Mouse (Mus musculus): ENCODE measurements around the gene Igsf21.

Gene Igsf21

DNA sequence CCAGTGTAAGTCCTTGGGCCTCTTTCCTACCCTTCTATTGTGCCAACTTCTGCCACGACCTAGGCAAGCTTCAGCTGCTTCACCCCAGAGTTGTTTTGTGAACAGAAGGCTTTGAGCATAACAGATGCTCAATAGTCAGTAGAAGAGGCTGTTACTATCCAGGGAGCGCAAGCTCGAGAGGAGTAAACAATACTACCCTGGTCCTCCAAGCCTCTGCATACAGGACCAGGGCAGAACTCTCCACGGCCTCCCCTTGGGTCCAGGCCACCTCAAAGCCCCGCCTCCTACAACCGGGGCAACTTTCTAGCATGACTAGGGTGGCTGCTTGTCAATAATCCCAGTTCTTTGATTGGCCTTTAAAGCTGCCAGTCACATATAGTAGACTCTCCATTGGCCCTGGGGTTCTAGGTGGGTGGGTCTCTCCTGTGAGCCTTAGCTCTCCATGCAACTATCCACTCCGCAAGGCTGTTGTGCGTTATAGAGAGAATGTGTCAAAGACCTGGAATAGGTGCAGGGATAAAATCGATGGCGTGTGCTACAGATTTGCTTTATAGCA is 198.7 kb downstream of the Igsf21 start:
- no peak for DNase-seq (ENCODE audit: low spot score)

DNA sequence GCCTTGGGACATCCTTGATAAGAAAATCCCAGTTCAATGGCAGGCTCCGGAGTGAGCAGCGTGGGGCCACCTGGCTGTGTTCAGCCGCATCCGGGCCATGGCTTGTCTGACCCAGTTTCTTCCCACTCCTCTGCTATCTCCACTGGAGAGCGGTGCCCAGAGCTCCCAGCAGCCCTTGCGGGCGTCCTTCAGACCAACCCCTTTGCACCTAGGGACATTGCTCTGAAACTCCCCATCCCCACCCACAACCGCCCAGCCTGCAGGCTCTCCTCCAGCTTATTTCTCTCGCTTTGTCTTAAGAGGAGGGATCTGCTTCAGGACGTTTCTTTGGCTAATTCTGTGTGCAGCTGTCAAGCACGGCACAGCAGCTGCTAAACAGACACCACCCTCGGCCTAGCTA is 202.6 kb downstream of the Igsf21 start:
- peak; percentile 34 for DNase-seq (ENCODE audit: low spot score)

DNA sequence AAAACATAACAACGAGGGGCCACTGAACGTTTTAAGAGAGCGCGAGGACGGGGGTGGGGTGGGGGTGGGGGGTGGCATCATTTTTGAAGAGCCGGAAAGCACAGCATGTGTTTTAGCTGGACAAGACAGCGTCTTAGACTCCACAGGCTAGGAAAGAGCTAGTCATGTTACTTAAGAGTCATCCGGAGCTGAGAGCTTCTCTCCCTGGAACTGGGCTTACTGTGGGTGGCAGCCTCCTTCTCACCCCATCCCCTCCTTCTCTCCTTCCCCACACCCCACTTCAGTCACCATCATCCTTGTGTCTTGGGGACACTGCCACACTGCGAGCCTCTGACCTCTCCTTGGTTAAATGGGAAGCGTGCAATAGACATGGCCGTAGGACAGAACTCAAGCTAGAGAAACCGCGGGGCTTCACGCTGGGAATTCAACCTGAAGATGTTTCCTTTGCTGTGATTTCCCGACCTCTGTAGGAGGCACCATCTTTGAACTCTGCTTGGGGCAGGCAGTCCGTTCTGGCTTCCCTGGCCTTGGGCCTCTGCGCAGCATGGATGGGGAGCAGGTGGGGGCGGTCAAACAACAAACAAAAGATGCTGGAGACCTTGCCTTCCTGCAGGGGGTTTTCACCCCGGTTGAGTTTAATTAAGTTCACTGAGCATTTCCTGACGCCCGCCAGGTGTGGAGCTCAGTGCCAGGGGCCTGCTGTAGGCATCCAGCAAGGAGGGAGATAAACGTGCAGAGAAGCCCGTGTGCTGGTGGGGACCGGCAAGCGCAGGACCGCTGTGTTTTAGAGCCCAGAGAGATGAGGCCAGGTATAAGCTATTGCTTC is 207.8 kb downstream of the Igsf21 start:
- DNase-seq (ENCODE audit: low spot score), result no peak

DNA sequence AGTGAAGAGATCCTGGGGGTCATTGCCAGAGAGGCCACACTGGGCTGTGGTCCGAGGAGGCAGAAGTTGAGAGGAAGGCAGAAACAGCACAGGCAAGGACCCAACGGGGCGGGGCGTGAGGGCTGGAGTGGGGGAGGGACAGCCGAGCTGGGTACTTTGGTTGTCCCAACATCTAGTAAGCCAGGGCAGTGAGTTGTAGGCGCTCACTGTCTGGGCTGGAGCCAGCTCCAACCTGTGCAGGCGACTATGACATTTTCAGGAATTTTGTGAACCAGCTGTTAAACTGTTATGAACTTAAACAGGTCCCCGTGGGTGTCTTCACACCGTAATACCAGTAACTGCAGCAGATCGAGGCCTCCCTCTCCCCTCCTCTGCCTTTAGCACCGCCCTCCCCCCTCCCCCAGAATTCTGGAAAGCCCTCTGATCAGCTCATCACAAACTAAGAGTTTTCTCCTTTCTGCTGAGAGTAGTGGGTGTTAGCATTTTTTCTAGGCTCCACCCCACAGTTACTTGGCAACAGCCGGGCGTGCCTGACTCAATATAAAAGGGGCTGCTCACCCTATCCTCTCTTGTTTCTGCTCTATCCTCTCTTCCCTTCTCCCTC is 208.7 kb downstream of the Igsf21 start:
- DNase-seq (ENCODE audit: low spot score), result peak; percentile 38

DNA sequence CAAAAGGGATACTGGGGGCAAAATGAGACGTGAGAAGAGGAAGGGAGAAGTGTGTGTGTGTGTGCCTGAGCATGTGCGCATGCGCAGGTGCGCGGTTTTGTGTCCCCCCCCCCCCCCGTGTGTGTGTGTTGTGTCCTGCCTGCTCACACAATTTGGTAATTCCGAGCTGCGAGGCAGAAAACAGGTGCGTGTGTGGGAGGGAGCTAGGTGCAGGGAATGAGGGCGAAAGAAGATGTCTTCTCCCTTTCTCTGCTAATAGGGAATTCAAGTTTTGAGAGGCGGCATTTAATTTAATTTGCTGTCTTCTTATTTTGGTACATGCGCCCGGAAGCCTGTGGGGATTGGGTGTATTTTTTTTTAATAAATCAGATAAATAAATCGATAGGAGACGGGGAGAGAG is 211.4 kb downstream of the Igsf21 start:
- no peak for DNase-seq (ENCODE audit: low spot score)

DNA sequence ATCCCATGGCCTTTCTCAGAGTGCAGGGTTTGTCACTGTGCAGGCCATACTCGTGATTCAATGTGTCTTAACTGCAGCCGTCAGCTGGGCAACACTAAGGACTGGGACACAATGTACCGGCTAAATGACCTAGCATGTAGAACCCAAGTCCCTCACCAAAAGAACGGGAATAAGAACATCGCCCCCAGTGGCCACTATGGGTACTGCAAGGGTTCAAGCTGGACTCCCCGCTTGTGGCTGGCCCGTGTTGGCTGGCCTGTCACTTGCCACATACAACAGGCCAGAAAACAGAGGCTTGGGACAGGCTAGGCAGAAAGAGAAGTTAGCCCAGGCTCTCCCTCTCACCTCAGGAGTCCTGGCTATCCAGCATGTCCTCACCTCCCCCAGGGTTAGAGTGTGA is 213.2 kb downstream of the Igsf21 start:
- no peak for DNase-seq (ENCODE audit: low spot score)

DNA sequence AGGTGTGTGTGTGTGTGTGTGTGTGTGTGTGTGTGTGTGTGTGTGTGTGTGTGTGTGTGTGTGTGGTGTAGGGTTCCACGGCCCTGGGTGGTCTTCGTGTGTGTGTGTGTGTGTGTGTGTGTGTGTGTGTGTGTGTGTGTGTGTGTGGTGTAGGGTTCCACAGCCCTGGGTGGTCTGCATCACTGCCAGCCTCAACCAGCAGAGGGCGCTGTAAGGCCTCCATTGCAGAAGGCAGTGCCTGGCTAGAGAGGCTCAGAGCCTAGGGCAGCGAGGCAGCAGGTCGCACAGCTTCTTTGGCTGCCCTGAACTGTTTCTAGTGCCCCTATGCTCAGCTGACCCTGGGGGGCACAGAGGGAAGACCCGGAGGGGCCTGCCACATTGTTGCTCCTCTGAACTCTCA is 216.2 kb downstream of the Igsf21 start:
- no peak for DNase-seq (ENCODE audit: low spot score)

DNA sequence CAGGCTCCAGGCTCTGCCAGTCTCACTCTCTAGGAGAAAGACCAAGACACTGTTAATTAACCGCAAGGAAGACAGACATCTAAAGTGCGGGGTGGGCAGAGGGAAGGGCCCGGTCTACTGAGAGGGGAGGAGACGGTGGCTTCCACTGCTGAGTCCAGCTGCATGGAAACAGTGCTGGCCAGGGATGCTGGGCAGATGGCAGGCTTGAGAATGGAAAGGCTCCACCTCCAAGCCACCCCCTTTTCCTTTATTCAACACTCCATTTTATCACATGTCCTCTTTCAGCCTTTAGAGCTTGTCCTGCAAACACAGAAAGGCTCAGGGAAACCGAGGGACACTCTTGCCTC is 216.6 kb downstream of the Igsf21 start:
- DNase-seq (ENCODE audit: low spot score), result no peak

DNA sequence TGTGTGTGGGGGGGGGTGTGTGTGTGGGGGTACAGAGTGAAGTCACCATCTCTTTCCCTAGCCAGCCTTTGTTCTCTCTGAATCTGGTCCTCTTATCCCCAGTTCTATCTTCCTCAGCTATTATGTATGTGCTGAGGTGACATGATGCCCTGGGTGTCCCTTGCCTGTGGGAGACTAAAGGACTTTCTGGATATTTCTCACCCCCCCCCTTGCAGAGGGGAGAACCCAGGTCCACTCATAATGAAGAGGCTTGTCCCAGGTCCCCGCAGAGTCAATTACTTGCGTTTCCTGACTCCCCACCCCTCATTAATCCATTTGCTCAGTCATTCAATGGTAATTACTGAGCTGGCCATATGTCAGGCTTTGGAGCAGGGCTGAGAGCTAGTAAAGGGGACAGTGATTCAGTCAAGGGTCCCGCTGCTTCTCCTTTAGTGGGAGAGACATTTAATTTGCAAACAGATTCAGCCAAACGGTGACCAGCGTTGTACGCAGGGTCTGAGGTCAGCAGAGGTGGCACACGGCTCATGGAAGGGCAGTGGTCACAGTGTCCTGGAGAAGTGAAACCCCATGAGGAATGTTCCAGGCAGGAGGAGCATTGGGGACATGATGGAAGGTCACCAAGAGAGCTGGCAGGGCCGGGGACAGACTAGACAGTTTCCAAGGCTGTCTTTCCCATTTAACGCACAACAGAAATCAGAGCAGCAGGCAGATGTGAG is 217.1 kb downstream of the Igsf21 start:
- DNase-seq (ENCODE audit: low spot score), result no peak

DNA sequence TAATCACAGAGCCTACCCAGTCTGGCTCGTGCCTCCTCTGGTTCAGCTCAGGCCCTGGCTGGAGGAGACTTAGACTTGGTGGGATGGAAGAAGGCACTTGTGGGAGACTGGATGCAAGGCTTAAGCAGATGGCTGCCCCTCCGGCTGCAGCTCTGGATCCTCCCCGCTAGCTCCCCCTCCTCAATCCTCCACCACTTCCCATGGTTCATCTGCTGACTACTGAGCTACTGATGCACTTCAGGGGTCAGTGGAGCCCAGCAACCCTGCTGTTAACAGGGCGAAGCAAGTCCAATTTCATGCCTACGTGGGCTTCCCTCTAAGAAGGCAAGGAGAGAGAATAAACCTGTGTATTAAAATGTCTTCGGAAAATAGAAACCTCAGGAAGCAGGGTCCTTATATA is 222.8 kb downstream of the Igsf21 start:
- no peak for DNase-seq (ENCODE audit: low spot score)

DNA sequence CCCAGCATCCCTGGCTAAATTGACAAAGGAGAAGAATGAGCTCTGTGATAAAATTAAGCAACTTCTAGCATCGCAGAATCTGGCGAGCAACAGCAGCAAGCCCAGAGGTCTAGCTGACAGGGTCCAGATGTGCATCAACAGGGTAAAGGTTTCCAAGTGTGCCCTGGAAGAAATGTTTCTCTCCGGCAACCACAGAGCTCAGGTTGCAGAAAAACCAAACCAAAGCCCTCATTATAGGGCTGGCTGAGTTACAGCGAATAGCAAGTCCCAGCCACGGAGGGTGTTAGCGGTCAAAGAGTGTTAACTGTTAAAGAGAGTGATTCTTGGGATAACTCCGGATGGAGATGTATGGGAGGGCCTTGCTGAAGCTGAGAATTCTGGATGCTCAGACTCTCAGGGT is 230.7 kb downstream of the Igsf21 start:
- DNase-seq (ENCODE audit: low spot score), result no peak

DNA sequence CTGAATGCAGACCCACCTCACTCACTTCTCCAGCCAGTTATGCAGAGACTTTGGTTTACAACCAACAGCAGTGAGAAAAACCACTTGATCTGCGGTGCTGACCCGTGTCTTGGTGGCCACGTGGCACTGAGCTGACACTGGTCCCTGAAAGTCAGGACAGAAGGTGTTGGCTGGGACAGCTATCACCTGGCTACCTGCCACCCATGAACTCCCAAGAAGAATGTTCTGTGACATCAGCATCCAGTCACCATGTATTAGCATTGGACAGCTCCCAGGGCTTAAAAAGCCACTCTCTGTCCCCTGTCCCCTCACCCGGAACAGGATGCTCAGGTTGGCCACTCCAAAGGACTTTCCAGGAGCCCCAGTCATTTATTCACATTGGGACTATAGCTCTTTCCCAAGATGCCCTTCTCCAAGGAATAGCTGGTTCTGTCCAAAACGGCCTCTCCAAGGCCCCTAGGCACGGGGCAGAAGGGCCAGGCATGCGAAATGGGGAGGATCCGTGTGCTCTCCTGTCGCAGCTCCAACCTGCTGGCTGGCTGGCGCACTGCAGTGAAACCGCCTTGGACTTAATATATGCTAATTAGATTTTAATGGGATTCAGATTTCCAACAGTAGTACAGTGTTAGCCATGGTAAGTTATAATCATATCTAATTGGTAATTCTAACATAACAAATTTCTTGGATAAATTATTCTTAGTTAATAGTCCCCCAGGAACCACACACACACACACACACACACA is 235.7 kb downstream of the Igsf21 start:
- no peak for DNase-seq (ENCODE audit: low spot score)

DNA sequence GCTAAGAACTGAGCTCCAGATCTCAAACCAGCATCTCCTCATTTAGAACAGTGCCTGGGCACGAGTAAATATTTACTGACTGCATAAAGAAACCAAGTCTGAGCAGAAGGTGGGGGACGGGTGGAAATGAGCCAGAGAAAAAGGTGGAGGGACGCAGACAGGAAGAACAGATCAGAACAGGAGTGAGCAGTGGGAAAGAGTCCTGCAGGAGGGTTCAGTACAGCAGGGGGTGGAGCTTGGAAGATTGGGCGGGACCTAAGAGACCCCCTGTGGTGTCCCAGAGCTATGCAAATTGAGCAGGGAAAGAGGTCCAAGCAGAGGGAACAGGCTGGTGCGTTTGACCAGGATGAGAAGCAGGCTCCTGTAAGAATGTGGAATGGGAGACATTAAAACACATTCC is 241.7 kb downstream of the Igsf21 start:
- no peak for DNase-seq (ENCODE audit: low spot score)

DNA sequence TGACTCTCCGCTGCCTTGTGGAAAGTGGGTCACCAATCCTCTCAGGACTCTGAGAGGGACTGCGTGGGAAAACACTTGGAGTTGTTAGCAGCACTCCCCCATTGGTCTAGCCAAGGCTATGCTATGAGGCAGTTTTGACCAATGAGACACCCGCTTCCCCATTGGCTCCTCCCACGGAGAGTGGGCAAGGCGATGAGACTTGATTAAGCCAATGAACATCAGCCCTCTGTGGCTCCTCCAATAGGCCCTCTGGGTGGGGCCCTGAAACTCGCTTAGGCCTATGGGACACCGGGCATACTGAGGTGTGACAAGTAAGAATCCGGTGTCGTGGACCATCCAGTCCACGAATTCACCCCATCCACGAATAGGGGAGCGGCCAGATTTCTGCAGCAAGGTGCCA is 242.4 kb downstream of the Igsf21 start:
- DNase-seq (ENCODE audit: low spot score), result no peak

DNA sequence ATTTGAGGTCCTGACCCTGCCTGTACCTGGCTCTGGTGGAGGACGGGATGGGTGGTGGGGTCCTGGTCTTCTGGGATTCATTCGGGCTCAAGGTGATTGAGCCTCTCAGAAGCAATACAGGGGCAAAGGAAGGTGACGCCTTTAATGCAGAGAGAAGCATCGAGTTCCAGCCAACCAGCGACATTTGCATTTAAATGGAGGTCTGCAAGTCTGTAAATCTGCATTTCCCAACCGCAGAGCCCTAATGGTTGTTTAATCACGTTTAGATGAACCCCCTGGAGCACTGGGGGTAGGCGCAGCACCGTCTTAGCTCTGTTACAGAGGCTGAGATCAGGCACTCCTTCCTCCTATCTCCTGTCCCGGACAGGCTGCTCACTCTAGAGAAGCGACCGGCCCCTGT is 244.5 kb downstream of the Igsf21 start:
- no peak for DNase-seq (ENCODE audit: low spot score)

DNA sequence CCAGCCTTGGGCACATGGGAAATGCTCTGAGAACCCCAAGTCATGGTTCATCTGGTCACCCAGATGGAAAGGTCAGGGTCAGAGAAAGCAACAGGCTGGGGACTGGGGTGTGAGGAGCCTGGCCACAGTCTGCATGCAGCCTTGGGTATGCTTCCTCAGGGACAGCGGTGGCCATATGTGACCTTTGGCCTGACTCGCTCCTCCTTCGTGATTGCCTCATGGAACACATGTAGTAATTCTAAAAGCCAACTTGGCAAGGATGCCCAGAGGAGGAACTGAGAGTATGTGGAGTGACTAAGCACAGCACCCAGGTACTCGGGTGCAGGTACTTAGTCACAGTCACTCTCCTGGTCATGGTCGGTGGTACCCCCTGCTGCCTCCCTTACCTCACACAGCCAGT is 245.7 kb downstream of the Igsf21 start:
- DNase-seq (ENCODE audit: low spot score), result no peak

DNA sequence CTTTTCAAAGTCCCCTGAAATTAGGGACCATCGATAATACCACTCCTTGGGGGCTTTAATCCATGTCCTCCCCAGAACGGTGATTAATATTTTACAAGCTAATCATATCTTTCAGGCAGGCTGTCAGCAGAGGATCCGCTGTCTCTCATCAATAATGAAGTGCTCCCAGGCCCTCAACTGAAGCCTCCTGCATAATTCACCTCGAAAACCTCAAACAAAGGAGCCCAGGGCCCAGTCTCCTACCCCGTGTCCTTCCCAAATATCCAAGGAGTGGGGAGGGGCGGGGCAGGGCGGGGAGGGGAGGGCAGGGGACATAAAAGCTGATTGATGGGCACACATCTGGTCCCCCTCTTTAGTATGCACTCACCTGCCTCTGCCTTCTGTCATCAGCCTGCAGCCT is 247.6 kb downstream of the Igsf21 start:
- no peak for DNase-seq (ENCODE audit: low spot score)

DNA sequence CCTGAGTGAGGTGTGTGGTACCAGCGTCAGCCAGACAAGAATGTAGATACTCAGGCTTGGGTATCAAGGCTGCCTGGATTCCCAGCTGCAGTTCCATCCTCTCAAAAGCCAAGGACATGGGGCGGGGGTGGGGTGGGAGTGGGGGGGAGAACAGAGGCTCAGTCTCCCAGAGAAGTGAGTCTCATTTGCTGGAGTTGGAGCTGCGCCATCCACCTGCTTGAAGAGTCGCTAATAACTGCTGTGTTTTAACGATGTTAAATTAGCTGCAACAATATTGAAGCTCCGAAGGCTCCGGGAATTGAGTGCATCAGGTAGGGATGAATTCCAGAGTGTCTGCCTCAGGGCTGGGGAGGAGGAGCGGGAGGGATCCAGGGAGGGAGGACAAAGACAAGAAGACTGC is 250.9 kb downstream of the Igsf21 start:
- no peak for DNase-seq (ENCODE audit: low spot score)

DNA sequence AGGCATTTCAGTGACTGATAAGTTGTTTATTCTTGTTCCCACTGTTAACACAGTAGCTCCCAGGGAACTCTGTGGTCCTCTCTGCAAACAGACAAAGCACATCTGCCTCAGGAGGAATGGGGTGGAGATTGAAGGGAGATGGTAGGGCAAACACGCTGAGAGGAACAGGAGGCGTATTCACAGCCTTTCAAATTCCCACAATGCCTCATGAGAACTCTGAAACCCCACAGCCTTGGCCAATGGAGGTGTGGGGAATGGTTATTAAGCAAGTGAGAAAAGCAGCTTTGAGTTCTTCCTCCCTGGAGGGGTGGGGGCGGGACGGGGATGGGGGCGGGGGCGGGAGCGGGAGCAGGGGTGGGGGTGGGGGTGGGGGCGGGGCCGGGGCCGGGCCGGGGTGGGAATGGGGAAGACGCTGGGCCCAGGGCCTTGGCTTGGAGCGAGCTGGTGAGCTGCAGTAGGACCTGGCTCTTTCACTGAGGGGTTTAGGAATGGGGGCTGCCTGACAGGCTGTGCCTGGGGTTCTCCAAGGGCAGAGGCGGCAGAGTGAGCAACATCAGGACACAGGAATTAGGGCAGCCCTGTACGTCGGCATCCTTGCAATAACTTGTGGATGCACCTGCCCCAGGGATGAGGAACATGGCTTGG is 253.4 kb downstream of the Igsf21 start:
- no peak for DNase-seq (ENCODE audit: low spot score)

DNA sequence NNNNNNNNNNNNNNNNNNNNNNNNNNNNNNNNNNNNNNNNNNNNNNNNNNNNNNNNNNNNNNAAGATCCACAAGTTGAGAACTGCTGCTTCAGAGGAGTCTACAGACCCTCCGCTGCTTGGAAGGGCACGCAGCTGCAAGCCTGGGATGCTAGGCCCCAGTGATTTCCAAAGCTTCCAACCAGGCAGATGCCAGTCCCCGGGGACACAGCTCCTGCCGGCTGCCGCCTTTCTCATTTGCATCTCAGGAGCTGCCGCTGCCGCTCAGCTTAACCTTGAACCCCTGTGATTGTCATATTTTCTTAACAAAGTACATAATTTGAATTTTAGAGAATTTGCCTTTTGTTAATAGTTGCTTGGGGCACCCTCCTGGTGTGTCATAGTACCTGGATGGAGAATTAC is 259.7 kb downstream of the Igsf21 start:
- no peak for DNase-seq (ENCODE audit: low spot score)

DNA sequence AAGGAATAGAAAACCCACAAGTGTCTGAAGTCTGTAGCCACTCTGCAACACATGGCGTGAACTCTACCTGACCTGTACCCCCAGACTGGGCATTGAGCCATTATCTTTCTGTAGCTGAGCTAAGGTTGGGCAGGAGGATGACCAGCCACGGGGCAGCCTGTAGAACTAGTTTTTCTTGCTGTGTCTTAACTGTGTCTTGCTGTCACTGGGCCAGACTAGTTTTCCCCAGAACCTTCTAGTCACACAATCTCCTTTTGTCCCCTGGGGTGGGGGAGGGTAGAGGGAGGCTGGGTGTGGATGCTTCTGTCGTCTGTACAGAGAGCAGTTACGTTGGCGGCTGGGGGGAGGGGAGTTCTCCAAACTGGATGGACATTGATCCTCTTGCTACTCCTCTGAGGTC is 267.9 kb downstream of the Igsf21 start:
- no peak for DNase-seq (ENCODE audit: low spot score)

DNA sequence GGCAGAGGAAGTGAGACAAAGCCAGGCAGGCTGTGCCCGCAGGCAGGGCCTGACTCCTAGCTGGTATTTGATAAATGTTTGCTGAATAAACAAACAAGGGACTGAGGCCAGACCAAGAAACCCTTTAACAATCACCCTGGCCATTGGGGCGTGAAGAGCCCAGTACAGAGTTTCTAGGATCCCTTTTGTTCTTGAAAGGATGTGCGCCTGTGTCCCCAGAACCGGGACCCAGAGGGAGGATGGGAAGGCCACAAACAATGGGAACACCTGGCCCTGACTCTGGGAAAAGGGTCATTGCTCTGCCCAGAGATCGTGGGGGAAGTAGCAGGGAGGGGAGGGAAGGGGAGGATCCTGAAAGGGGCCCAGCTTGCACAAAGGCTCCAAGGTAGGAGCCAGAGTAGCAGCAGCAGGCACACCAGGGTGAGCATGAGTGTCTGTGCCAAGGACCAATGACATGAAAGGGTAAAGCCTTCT is 269.2 kb downstream of the Igsf21 start:
- DNase-seq (ENCODE audit: low spot score), result peak; percentile 26
